Mouse (Mus musculus): ENCODE results near the gene Rel. TPM values are rescaled to one million over a fixed set of nuclear protein-coding genes. Genes with fewer than 3 reads are reported as not detected.
"Not testable (repeated sequence)": the region's sequence is repeated elsewhere in the genome, so short reads cannot be mapped to it uniquely, and the experiment has no call there.

Rel gene
- polyA plus RNA-seq, 1 experiment from 2014 or later: 0.78 TPM

GRCm38 (mm10) chr11:23771507-23772097 is 832 bp upstream of the Rel start:
- H3K36me3 ChIP-seq (ENCODE audit: control insufficient read depth, insufficient read depth, low read length): no peaks in the 10 kb centered on the region
- peak overlapping the region; percentile 98 for H3K27ac ChIP-seq (replicated peaks)
- DNase-seq (ENCODE audit: low spot score) (no peak), ATAC-seq (ENCODE audit: low FRiP score, low TSS enrichment) (peak; percentile 13; the same call in 1 of the 2 replicates)
- H3K4me2 ChIP-seq (replicated peaks; ENCODE audit: low read depth): peak overlapping the region; percentile 78
- peak overlapping the region; percentile 78 for H3K4me3 ChIP-seq (ENCODE audit: low read depth, low read length)
- no peaks in the 10 kb centered on the region for H3K4me1 ChIP-seq (replicated peaks; ENCODE audit: control insufficient read depth, insufficient read depth)
- peak overlapping the region; percentile 81 for H3K9ac ChIP-seq (ENCODE audit: low read length)
- 8% methylated on average over 21 of the region's 21 CpGs for WGBS
- no peak for TF ChIP-seq EP300 (optimal IDR thresholded peaks at IDR 0.05)
- no peak for TF ChIP-seq CTCF (IDR thresholded peaks at IDR 0.05; ENCODE audit: low read depth)
- H3K27me3 ChIP-seq (ENCODE audit: control insufficient read depth, insufficient read depth, low read length): no peaks in the 10 kb centered on the region
- H3K9me3 ChIP-seq (ENCODE audit: control insufficient read depth, low read length): no peaks in the 10 kb centered on the region

GRCm38 (mm10) chr11:23770510-23770759 is 335 bp downstream of the Rel start:
- ATAC-seq (ENCODE audit: low FRiP score, low TSS enrichment) (no peak), DNase-seq (ENCODE audit: low spot score) (no peak)
- peak overlapping the region; percentile 78 for H3K4me2 ChIP-seq (replicated peaks; ENCODE audit: low read depth)
- under 1% methylated on average over 24 of the region's 24 CpGs for WGBS
- no peaks in the 10 kb centered on the region for H3K9me3 ChIP-seq (ENCODE audit: control insufficient read depth, low read length)
- TF ChIP-seq CTCF (IDR thresholded peaks at IDR 0.05; ENCODE audit: low read depth) (0 out of 2 replicates have a peak, but pooled peaks have one; percentile 1), EP300 (optimal IDR thresholded peaks at IDR 0.05) (no peak)
- H3K4me1 ChIP-seq (replicated peaks; ENCODE audit: control insufficient read depth, insufficient read depth): no peaks in the 10 kb centered on the region
- no peaks in the 10 kb centered on the region for H3K36me3 ChIP-seq (ENCODE audit: control insufficient read depth, insufficient read depth, low read length)
- H3K9ac ChIP-seq (ENCODE audit: low read length): peak overlapping the region; percentile 81
- H3K27me3 ChIP-seq (ENCODE audit: control insufficient read depth, insufficient read depth, low read length): no peaks in the 10 kb centered on the region
- H3K27ac ChIP-seq (replicated peaks): peak overlapping the region; percentile 98
- H3K4me3 ChIP-seq (ENCODE audit: low read depth, low read length): peak overlapping the region; percentile 78

- peak overlapping the region; percentile 98 for H3K27ac ChIP-seq (replicated peaks)
- 1% methylated on average over 25 of the region's 25 CpGs for WGBS
- ATAC-seq (ENCODE audit: low FRiP score, low TSS enrichment) (peak; percentile 5; the same call in 1 of the 2 replicates), DNase-seq (ENCODE audit: low spot score) (peak; percentile 16)
- TF ChIP-seq EP300 (optimal IDR thresholded peaks at IDR 0.05): no peak
- TF ChIP-seq CTCF (IDR thresholded peaks at IDR 0.05; ENCODE audit: low read depth): no peak
- H3K4me2 ChIP-seq (replicated peaks; ENCODE audit: low read depth): peak overlapping the region; percentile 78
- H3K4me1 ChIP-seq (replicated peaks; ENCODE audit: control insufficient read depth, insufficient read depth): no peaks in the 10 kb centered on the region
- H3K9ac ChIP-seq (ENCODE audit: low read length): peak overlapping the region; percentile 81
- no peaks in the 10 kb centered on the region for H3K9me3 ChIP-seq (ENCODE audit: control insufficient read depth, low read length)
- no peaks in the 10 kb centered on the region for H3K36me3 ChIP-seq (ENCODE audit: control insufficient read depth, insufficient read depth, low read length)
- H3K4me3 ChIP-seq (ENCODE audit: low read depth, low read length): peak overlapping the region; percentile 78
- H3K27me3 ChIP-seq (ENCODE audit: control insufficient read depth, insufficient read depth, low read length): no peaks in the 10 kb centered on the region
Observed at GRCm38 (mm10) chr11:23769686-23770509, 872 bp downstream of the Rel start.

GRCm38 (mm10) chr11:23769033-23769432 is 1.7 kb downstream of the Rel start:
- TF ChIP-seq EP300 (optimal IDR thresholded peaks at IDR 0.05) (no peak), CTCF (IDR thresholded peaks at IDR 0.05; ENCODE audit: low read depth) (no peak)
- Histone ChIP-seq H3K9ac (ENCODE audit: low read length) (no peak overlapping the region), H3K9me3 (ENCODE audit: control insufficient read depth, low read length) (no peaks in the 10 kb centered on the region), H3K4me1 (replicated peaks; ENCODE audit: control insufficient read depth, insufficient read depth) (no peaks in the 10 kb centered on the region), H3K4me3 (ENCODE audit: low read depth, low read length) (no peak overlapping the region), H3K27me3 (ENCODE audit: control insufficient read depth, insufficient read depth, low read length) (no peaks in the 10 kb centered on the region), H3K4me2 (replicated peaks; ENCODE audit: low read depth) (no peak overlapping the region), H3K36me3 (ENCODE audit: control insufficient read depth, insufficient read depth, low read length) (no peaks in the 10 kb centered on the region), H3K27ac (replicated peaks) (no peak overlapping the region)
- no peak for ATAC-seq (ENCODE audit: low FRiP score, low TSS enrichment)
- DNase-seq (ENCODE audit: low spot score): no peak

- H3K4me2 ChIP-seq (replicated peaks; ENCODE audit: low read depth): no peak overlapping the region
- DNase-seq (ENCODE audit: low spot score) (no peak), ATAC-seq (ENCODE audit: low FRiP score, low TSS enrichment) (no peak)
- no peak for TF ChIP-seq EP300 (optimal IDR thresholded peaks at IDR 0.05)
- H3K4me3 ChIP-seq (ENCODE audit: low read depth, low read length): no peak overlapping the region
- no peaks in the 10 kb centered on the region for H3K4me1 ChIP-seq (replicated peaks; ENCODE audit: control insufficient read depth, insufficient read depth)
- H3K27me3 ChIP-seq (ENCODE audit: control insufficient read depth, insufficient read depth, low read length): no peaks in the 10 kb centered on the region
- H3K27ac ChIP-seq (replicated peaks): no peak overlapping the region
- WGBS: 55% methylated on average over 1 of the region's 1 CpGs
- no peaks in the 10 kb centered on the region for H3K36me3 ChIP-seq (ENCODE audit: control insufficient read depth, insufficient read depth, low read length)
- H3K9ac ChIP-seq (ENCODE audit: low read length): no peak overlapping the region
- no peaks in the 10 kb centered on the region for H3K9me3 ChIP-seq (ENCODE audit: control insufficient read depth, low read length)
Observed at GRCm38 (mm10) chr11:23767928-23768327, 2.8 kb downstream of the Rel start.

GRCm38 (mm10) chr11:23767369-23767768 is 3.4 kb downstream of the Rel start:
- not testable (repeated sequence) for H3K27me3 ChIP-seq (ENCODE audit: control insufficient read depth, insufficient read depth, low read length); H3K4me3 ChIP-seq (ENCODE audit: low read depth, low read length); H3K9ac ChIP-seq (ENCODE audit: low read length); ATAC-seq (ENCODE audit: low FRiP score, low TSS enrichment); H3K4me2 ChIP-seq (replicated peaks; ENCODE audit: low read depth); H3K27ac ChIP-seq (replicated peaks); H3K9me3 ChIP-seq (ENCODE audit: control insufficient read depth, low read length); H3K36me3 ChIP-seq (ENCODE audit: control insufficient read depth, insufficient read depth, low read length); DNase-seq (ENCODE audit: low spot score); H3K4me1 ChIP-seq (replicated peaks; ENCODE audit: control insufficient read depth, insufficient read depth)
- WGBS: 85% methylated on average over 4 of the region's 5 CpGs

Data from stomach, postnatal 0 days (tissue).